Mouse (Mus musculus) layer of hippocampus, adult 2 months (tissue): ENCODE data around the gene Cmc1. TPM values are rescaled to one million over a fixed set of nuclear protein-coding genes. Genes with fewer than 3 reads are reported as not detected.
A peak's percentile ranks its signal among the peaks of the same experiment; 100 is the strongest.

Experiments
- DNase-seq, 2 experiments: peaks; one replicate each; pipeline ENCODE4 v3.0.0; 2022; ENCODE audit warnings: low spot score in 2 of 2
- H3K27ac ChIP-seq: fragments of 200-600 bp; 2 replicates; pipeline ENCODE4 v1.8.1; 2022
- H3K4me3 ChIP-seq: fragments of 200-600 bp; 2 replicates; pipeline ENCODE4 v1.8.1; 2022; ENCODE audit warnings: mild to moderate bottlenecking
- CTCF ChIP-seq: fragments of 200-600 bp; conservative IDR thresholded peaks from 2 replicates; pipeline ENCODE4 v1.8.1; 2022; ENCODE audit warnings: antibody characterized with exemption, mild to moderate bottlenecking, moderate library complexity
- total RNA-seq, 2 experiments: library from RNA; stranded (reverse); gene quantifications; 2 replicates each; pipeline ENCODE4 v1.2.3; 2021

Cmc1 gene
- total RNA-seq, 2 experiments from 2014 or later = 13.7 to 14.7 TPM

- no peak for TF ChIP-seq CTCF
- Histone ChIP-seq H3K27ac (no peak overlapping the region), H3K4me3 (no peak overlapping the region)
- no peak for DNase-seq
These were observed 49.5 kb downstream of the Cmc1 start for GRCm38 (mm10) chr9:118100484-118100883.

- no peak overlapping the region for H3K27ac ChIP-seq
- no peak overlapping the region for H3K4me3 ChIP-seq
- peak; percentile 85 for TF ChIP-seq CTCF
- DNase-seq = peak in 1 of 2 experiments; percentile 46
These were observed 50.6 kb downstream of the Cmc1 start for GRCm38 (mm10) chr9:118099395-118099794.

DNA sequence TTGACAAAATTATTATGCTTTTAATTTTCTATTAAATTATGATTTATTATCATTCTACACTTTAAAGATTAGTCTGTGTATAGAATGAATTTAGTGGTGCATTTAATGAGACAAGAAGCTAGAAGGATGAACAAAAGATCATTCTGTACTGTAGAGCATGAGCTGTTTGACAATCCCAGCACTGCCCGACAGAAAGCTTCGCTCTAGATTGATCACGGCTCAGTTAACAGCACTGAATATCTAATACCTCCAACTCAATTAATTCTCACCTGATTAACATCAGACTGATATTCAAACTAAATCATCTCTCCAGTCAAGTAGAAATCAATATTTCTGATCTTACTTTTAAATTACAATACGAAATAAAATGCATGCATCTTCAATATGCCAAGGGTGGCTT lies 66.1 kb downstream of the Cmc1 start:
- TF ChIP-seq CTCF = no peak
- DNase-seq = no peak
- no peak overlapping the region for H3K27ac ChIP-seq
- H3K4me3 ChIP-seq = no peak overlapping the region

GRCm38 (mm10) chr9:118082575-118083431 lies 67.2 kb downstream of the Cmc1 start:
- TF ChIP-seq CTCF = no peak
- DNase-seq = no peak
- H3K4me3 ChIP-seq = no peak overlapping the region
- no peak overlapping the region for H3K27ac ChIP-seq

DNA sequence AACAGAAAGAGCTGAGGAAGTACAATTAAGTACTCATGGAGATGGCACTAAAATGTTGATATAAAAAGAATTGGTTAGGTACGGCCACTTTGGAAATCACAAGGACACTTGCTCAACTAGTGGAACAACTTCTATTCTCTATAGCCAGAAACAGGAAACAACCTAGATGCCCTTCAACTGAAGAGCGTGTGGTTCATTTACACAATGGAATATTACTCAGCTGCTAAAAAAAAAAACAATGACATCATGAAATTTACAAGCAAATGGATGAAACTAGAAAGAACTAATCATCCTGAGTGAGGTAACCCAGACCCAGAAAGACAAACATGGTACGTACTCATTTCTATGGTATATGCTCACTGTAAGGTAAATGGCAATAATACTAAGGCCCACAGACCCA lies 76.6 kb downstream of the Cmc1 start:
- DNase-seq = no peak
- Histone ChIP-seq H3K4me3 (no peak overlapping the region), H3K27ac (no peak overlapping the region)
- no peak for TF ChIP-seq CTCF

GRCm38 (mm10) chr9:118072101-118072500 lies 77.9 kb downstream of the Cmc1 start:
- no peak for DNase-seq
- H3K27ac ChIP-seq = no peak overlapping the region
- TF ChIP-seq CTCF = no peak

DNA sequence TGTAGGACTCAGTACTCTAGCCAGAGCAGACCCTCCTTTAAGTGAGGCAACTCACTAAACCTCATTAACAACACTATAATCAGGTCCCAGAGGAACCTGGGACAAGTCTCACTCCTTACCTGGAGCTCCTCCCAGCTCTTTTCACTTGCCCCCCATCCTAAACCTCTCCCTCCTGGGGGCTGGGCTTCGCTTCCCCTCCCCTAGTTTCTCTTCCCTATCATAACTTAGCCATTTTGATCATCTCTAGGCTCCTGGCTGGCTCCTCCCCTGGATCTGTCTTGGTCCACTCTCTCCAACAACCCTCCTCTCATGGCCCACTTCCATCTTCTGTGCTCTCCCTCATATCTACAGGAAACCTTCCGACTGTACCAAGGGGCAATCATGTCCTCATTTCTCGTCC lies 78.6 kb downstream of the Cmc1 start:
- Histone ChIP-seq H3K27ac (no peak overlapping the region), H3K4me3 (no peak overlapping the region)
- no peak for DNase-seq
- TF ChIP-seq CTCF = no peak

More at GRCm38 (mm10) chr9:118072101-118072500, 77.9 kb downstream of the Cmc1 start:
- H3K4me3 ChIP-seq = no peak overlapping the region

DNA sequence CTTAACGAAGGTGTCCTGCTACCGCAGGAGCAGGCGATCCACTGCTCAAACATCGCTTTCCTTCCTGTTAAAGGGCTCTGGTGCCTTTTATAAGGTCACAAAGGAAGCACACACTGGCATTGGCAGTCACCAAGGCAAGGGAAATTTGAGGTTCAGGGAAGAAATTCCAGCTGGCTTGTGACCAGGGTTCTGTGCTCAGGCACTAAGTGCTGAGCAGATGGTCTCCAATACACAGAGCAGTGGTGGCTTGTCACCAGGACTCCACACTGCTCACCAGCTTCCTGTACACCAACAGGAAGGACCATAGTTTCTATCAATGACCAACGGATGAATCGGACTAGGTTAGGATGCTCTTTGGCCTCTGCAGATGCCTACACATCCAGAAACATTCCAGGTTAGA lies 79.5 kb downstream of the Cmc1 start:
- TF ChIP-seq CTCF = no peak
- DNase-seq = no peak
- no peak overlapping the region for H3K4me3 ChIP-seq
- no peak overlapping the region for H3K27ac ChIP-seq

GRCm38 (mm10) chr9:118059101-118059500 lies 90.9 kb downstream of the Cmc1 start:
- DNase-seq = no peak
- no peak for TF ChIP-seq CTCF
- H3K27ac ChIP-seq = no peak overlapping the region
- no peak overlapping the region for H3K4me3 ChIP-seq

DNA sequence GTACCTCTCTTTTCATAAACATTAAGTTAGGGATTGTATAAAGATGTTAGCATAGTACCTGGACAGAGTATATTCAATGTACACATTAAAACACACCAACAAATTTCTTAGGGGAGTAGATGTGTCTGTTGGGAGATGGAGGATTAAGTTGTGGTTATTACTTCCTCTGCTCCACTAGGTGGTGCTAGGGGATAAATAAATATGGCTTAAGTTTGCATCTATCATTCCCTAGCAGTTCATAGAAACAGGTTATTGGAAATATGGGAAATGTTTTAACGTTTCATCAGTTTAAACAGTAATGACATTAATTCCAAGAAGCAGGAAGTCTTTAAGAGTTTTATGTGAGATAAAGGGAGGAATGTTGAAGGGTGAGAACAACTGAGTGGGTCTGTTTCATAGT lies 96.7 kb downstream of the Cmc1 start:
- peak; percentile 88 for TF ChIP-seq CTCF
- no peak overlapping the region for H3K27ac ChIP-seq
- no peak overlapping the region for H3K4me3 ChIP-seq
- no peak for DNase-seq

GRCm38 (mm10) chr9:118045011-118045533 lies 104.9 kb downstream of the Cmc1 start:
- no peak for DNase-seq
- no peak for TF ChIP-seq CTCF
- Histone ChIP-seq H3K27ac (no peak overlapping the region), H3K4me3 (no peak overlapping the region)

- H3K4me3 ChIP-seq = no peak overlapping the region
- DNase-seq = no peak
- H3K27ac ChIP-seq = no peak overlapping the region
- TF ChIP-seq CTCF = no peak
These were observed 106.4 kb downstream of the Cmc1 start for GRCm38 (mm10) chr9:118043581-118043980.

DNA sequence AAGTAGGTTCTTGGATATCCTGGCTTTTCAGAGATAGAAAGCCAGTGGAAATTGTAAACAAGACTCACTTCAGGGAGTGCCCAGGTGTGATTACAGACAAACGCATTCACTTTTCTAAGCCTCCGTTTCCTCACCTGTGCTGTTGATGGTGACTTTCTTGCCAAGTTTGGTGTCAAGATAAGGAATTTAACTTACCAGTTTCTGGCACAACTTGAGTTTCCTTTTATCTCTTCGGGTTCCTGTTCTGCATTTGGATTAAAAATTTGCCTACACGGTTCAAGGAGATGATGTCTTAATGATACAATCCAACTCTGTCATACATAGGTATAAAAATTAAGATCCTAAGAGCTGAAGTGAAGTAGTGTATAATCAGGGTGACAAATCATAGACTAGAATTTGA lies 107.2 kb downstream of the Cmc1 start:
- no peak for TF ChIP-seq CTCF

GRCm38 (mm10) chr9:118041646-118042045 lies 108.3 kb downstream of the Cmc1 start:
- no peak for DNase-seq
- no peak overlapping the region; the same call in 1 of the 2 replicates for H3K27ac ChIP-seq
- TF ChIP-seq CTCF = no peak
- peak overlapping the region; percentile 85 for H3K4me3 ChIP-seq

More for the DNA sequence above, 107.2 kb downstream of the Cmc1 start:
- no peak overlapping the region for H3K27ac ChIP-seq
- no peak for DNase-seq
- no peak overlapping the region for H3K4me3 ChIP-seq
